Mouse (Mus musculus) urinary bladder, adult 2 months (tissue): Measurements from ENCODE around the gene Fgf3. TPM values are rescaled to one million over a fixed set of nuclear protein-coding genes. Genes with fewer than 3 reads are reported as not detected.
"Not testable (repeated sequence)": the region's sequence is repeated elsewhere in the genome, so short reads cannot be mapped to it uniquely, and the experiment has no call there.

Experiments used
- DNase-seq: peaks from one replicate; pipeline ENCODE4 v3.0.0; 2022; ENCODE audit warnings: low spot score
- polyA plus RNA-seq: library from polyadenylated mRNA; depleted of rRNA; stranded (reverse); fragments of >200 nt; gene quantifications from 2 replicates; pipeline ENCODE4 v1.2.3, GENCODE M21; 2012

Fgf3 gene
- polyA plus RNA-seq, 1 experiment: not detected

DNA sequence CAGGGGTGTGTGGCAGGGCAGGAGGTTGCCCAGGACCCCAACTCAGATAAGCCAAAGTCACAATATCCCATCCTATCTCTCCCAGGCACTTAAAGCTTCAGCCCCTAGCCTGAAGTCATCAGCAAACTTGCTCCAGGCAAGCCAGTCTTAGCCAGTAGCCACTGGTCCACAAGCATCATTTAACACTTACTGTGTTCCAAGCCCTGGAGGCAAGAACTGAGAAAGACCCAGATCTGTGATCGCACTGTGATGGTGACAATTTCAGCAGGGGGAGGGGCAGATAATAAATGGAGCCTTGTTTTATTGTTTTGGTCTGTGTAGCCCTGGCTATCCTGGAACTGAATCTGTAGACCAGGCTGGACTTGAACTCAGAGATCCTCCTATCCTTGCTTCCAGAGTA lies 20.8 kb downstream of the Fgf3 start:
- DNase-seq: no peak

DNA sequence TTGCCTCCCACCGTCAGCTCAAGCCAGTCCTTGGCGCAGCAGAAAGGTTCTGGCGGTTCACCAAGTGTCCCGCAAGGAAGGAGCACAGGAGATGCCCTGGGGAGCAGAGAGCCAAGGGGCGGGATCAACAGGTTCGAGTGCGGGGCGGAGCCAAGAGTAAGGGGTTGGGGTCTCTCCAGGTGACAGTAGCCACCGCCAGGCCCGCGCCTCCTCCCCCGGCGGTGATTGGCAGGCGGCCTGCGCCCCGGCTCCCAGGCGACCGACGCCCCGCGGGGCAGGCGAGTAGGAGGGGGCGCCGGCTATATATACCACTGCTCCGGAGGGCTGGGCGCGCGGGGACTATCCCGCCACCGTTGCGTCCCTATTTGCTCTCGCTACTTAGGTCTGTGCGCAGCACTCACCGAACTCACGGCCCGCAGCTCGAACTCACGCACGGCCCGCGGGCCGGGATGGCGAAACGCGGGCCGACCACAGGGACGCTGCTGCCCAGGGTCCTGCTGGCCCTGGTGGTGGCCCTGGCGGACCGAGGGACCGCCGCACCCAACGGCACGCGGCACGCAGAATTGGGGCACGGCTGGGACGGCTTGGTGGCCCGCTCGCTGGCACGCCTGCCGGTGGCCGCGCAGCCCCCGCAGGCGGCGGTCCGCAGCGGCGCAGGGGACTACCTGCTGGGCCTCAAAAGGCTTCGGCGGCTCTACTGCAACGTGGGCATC lies 23.3 kb downstream of the Fgf3 start:
- DNase-seq: no peak

DNA sequence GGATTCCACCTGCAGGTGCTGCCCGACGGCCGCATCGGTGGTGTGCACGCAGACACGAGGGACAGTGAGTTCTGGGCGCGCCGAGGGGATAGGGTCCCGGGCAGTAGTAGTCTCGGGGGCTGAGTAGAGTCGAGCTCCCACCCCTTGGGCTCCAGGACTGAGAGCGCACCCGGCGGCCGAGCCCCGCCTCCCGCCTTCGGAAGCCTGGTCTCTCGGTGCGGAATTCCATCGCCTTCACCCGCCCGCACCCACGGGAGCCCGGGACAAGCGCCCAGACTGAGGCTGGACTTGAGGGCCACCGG lies 23.8 kb downstream of the Fgf3 start:
- no peak for DNase-seq

DNA sequence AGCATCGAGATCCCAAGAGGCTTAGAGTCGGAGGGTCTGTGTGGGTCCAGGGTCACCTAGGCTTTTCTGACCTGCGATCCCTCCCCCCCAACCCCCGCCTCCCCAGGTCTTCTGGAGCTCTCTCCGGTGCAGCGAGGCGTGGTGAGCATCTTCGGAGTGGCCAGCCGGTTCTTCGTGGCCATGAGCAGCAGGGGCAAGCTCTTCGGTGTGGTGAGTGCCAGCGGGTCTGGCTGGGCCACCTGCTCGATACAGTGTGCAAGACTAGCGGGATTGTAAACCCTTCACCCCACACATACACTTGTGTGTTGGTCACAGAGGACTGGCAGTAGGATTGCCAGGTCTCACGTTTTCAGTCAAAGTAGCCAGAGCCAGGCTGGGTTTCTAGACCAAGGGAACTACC lies 24.2 kb downstream of the Fgf3 start:
- DNase-seq: no peak

DNA sequence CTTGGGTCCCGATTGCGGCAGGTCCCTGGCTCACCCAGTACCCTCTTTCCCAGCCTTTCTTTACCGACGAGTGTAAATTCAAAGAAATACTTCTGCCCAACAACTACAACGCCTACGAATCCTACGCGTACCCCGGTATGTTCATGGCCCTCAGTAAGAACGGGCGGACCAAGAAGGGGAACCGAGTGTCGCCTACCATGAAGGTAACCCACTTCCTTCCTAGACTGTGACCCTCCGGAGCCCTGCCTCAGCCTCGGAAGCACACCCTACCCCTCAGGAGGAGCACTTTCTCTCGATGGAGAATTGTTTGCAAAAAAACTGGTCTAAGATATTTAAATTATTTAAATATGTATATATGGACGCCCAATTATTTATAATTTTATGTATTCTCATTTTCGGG lies 24.8 kb downstream of the Fgf3 start:
- no peak for DNase-seq

DNA sequence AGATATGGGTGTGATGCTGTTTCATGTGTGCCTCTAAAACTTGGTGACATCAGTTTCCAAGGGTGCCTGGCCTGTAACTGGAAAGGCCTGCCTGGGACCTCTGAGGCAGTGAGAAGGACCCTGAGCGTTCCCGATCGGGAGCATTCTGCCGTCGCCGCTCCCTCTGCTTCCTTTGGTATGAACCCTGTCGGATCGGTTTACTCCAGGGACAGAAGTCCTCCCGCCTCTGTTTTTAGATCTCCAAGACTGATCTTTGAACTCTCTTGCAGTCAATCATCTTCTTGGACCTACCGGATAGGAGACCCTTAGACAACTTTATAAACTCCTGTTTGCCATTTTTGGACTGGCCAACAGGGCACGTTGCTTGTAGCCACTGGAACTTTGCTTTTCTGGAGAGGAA lies 25.3 kb downstream of the Fgf3 start:
- no peak for DNase-seq

DNA sequence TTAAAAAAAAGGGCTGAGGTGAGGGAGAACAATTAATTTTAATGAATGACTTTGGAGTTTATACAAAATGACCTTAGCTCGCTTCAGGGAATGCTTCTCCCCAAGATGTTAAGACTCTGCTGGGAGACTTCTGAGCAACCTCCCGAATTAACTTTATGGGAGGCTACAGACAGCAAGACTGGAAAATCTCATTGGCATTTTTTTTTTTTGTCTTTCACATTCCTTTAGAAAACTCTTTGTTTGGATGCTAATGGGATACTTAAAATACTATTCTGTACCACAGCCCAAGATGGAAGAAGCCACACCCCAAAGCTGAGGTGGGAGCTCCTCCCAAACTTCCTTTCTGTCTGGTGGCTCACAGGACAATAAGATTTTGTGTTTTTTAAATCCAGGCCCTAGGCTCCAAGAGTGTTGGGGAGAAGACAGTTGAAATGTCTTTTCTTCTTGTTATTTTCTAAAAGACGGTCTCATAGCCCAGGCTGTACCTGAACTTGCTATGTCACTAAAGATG lies 26.3 kb downstream of the Fgf3 start:
- no peak for DNase-seq

DNA sequence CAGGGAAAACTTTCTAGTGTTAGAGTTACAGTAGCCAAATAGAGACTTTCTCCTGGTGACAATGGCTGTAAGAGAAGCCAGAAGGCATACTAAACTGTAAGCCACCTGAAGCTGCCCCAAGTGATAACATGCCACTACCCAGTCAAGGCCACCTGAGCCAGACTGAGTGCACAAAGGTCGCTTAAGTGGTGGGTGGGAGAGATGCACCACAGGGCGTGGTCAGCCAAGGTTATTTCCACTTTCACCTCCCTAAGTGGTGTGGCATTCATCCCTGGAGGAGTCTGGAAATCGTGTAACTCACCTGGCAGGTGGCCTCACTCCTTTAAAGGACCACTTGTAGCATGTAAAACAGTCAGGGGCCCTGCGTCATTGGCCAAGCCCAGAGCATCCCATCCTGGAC lies 29.3 kb downstream of the Fgf3 start:
- no peak for DNase-seq

DNA sequence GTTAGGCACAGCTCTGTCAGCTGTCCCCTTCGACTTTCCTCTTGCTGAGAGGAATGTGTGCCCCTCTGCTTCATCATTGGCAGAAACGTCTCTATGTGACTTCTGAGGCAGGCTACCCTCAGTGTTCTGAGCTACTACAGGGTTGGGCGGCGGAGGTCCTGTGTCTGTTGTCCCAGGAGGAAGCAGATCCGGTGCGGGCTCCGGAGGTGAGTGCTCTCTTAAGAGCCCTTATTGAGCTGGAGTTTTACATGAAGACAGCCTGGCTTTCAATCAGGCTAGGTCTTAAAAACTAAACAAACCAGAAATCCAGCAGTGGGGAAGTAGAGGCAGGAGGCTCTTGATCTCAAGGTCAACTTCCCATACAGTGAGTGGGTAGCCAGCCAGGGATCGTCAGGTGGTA lies 29.7 kb downstream of the Fgf3 start:
- no peak for DNase-seq

DNA sequence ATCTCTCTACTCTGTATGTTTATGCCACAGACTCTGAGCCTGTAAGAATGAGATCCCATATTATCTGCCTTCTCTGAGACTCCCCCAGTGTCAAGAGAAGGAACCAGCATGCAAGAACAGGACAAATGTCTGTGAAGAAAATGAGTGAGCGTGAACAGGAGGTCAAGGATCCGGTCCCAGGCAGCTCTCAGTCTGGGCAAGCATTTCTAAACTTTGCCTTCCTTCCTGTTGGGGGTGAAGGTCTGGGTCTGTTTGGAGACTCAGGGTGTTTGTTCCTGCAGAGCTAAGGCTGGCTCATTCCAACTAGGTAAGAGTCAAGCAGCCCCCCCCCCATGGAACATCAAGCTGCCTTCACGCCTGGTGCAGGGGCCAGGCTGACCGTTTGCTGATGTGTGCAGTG lies 34.5 kb downstream of the Fgf3 start:
- DNase-seq: no peak

DNA sequence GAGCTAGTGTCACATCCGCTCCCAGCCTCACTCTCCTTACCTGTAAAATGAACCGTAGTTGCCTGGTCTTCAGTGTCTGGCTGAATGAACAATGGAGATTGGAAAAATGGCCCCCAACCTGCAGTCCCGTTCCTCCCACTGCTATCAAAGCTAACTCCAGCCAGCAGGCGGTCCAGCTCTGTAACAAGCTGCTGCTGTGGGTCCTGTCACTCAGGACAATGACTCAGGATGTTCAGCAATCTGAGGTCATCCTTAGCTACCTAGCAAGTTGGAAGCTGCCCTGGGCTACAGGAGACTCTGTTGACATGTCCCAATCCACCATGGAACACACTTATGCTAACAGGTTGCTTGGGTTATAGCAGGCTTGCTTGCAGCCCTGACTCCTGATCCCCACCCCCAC lies 35.3 kb downstream of the Fgf3 start:
- no peak for DNase-seq

DNA sequence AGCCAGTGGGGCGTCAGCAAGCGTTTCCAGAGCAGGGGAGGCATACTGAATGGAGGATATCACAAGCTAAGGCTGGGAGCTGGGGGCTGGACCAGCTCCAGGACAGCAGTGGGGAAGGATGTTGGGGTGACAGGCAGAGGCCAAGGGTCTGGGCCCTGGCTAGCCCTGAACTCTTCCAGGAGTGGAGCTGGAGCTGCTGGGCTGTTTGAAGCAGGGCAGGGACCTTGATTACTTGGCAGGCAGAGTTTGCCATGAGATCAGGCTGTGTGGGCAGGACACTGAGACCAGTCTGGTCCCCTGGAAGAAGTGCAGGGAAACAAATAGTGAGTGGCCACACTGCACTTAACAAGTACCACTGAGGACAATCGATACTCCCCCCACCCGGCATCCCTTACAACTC lies 36.3 kb downstream of the Fgf3 start:
- no peak for DNase-seq

DNA sequence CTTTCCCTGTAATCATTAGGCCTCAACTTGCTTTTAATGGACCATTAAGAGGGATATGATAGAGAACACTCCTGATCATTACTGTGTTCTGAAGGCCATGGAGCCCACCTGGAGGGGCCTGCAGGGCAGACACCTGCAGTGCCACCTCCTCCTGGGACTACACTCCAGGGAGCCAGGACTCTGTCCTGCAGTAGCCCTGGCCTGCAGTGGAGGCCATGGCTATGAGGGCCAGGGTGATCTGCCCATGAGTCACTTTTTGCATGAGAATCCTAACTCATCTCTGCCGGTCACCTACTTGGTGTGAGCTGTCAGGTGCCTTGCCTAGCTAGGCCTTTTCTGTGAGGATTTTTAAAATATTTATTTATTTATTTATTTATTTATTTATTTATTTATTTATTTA lies 40.5 kb downstream of the Fgf3 start:
- no peak for DNase-seq

DNA sequence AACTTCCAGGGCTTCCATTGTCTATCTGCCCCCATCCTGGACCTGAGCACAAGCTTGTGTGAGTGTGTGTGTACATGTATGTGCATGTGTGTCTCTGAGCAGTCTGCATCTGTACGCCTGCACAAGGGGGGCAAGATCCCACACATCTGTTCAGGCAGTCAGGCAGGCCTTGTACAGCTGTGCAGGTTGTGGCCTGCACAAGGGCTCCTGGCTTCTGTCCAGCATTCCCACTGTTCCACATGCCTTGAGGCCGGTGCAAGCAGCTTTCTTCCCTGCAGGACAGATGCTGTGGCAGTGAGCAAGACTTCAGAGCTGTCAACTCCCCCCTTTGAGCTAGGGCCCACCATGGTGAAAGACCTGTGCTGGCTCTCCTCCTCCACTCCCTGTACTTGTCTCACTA lies 45.2 kb downstream of the Fgf3 start:
- no peak for DNase-seq

DNA sequence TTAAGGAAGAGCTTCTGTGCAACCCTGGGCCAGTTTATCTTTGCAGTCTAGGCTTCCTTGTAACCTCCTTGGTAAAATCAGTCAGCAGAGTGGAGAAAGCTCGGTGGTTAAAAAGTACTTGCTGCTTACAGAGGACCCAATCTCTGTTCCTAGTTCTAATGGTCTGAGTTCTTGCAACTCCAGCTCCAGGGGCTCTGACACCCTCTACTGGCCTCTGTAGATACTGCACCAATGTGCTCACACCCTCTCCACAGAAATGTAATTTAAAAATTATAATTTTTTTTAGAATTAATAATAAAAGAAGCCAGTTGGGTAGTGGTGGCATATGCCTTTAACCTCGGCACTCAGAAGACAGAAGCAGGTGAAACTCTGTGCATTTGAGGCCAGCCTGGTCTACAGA lies 49.8 kb downstream of the Fgf3 start:
- no peak for DNase-seq

DNA sequence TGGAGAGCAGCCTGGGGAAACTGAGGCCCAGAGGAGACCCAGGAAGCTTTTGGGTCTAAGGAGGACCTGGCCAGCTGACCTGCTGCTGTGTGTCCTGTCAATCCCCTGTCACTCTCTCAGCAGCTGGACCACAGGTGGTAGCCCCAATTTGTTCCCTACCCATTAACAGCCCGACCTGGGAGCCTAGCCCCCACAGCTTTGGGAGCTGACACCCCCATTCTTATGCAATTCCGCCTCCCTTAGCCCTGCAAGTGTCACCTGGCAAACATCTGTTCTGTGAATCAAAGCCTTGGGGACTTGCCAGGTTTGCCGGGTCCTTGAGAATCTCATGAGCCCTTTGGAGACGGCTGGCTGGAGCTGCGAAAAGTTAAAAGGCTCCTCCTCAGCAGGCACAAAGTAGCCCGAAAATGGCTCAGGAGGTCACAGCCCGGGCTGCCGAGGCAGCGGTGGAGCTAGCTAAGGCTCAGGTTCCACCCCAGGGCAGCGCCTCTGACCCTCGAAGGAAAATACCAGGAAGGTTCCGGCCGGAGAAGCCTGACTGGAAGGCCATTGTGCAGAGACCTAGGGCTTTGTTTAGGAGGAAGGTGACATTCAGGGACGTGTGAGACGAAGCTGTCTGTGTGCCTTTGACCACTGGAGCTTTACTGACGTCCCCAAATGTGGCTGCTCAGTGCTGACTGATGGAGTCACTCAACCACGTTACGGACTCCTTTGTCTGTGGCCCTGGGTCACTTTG lies 50.8 kb downstream of the Fgf3 start:
- no peak for DNase-seq

DNA sequence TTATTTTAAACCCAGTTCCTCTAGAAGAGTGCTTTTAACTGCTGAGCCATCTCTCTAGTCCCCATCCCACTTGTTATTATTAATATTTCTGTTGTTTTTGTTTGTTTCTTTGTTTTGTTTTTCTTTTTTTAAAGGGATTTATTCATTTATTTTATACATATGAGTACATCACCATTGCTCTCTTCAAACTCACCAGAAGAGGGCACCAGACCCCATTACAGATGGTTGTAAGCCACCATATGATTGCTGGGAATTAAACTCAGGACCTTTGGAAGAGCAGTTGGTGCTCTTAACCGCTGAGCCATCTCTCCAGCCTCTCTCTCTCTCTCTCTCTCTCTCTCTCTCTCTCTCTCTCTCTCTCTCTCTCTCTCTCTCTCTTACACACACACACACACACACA lies 52.8 kb downstream of the Fgf3 start:
- not testable (repeated sequence) for DNase-seq

DNA sequence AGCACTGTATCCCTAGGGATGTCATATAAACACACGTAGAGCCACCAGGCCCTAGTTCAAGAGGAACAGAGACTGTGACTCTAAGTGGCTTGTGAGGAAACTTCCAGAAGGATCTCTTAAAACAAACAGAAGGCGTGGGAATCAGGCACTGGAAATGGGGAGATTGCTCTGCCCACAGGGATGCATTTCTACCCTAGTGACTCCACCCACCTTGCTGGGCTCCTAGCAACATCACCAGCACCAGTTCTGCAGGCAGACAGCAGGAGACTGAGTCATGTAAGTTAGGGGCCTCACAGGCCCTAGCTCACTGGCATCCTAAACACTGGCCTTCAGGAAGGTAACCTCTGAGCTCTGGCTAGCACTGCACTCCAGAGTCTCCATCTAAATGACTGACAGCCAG lies 54.0 kb downstream of the Fgf3 start:
- DNase-seq: no peak

DNA sequence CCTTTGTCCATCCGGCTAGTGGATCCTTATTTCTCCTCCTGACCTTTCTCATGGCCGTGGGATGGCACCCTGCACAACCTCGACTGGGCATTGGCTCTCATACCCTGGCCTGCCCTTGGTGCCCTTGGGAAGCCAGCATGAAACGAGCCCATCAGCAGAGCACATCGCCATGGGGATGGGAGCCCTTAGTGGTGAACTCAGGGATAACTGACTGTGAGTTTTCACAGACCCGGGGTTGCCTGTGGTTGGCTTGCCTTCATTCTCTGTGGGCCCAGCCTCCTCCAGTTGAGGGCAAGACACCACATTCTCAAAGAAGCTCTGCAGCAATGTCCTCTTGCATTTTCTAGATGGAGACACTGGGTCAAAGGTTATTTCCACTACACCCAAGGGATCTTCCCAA lies 54.4 kb downstream of the Fgf3 start:
- DNase-seq: no peak
